Mouse (Mus musculus): ENCODE data around the gene Rapgef4. TPM values are rescaled to one million over a fixed set of nuclear protein-coding genes. Genes with fewer than 3 reads are reported as not detected.

The Rapgef4 gene
- polyA plus RNA-seq, 1 experiment, result 8.1 TPM

DNA sequence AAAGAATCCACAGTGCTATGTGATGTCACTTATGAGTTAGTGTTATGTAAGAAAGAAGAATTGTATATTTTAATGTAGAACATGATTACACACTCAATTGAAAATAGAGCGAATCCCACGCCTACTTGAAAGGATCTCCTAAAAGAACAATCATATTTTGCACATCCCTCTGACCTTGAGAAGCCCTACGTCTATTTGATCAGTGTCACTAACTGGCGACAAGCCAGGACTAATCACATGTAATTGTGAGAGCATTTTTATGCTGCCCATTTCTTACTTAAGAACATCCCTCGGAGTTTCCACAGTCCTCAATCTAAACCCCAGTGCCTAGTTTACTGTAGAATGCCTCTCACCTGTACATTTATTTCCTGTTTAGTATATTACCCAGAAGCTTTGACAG lies 177.0 kb downstream of the Rapgef4 start:
- no peak overlapping the region for H3K27ac ChIP-seq (ENCODE audit: control insufficient read depth, insufficient read depth, low read depth, low read length)
- TF ChIP-seq POLR2A (IDR thresholded peaks at IDR 0.05; ENCODE audit: control insufficient read depth, low read depth, low read length), result no peak
- no peak for TF ChIP-seq CTCF (IDR thresholded peaks at IDR 0.05; ENCODE audit: control insufficient read depth, insufficient read depth, insufficient replicate concordance, low read depth, low read length)

DNA sequence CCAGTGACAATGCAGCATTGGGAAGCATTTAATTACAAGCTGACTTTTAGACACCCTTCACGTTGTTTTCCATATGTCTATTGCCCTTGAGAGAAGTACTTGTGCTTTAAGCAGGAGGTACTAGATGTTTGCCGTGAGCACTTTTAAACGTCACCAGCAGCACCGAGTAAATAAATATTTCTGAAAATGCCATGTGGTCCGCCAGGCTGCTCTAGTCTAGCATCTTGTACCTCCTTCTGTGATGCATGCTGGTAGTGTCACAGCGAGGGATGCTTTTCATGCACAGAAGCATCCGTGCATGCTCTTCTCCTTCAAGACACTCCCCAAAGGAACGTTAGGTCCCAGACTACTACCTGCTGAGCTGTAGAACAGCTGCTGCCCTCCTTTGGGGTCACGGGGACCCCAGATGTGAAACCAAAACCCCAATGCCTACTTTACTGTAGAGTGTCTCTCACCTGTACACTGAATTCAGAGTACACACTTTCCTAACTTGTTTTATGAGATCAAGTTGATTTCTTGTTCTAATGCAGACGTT lies 177.7 kb downstream of the Rapgef4 start:
- no peaks in the 10 kb centered on the region for H3K27me3 ChIP-seq (ENCODE audit: control insufficient read depth, insufficient read depth, low read length)
- H3K36me3 ChIP-seq (ENCODE audit: control insufficient read depth, insufficient read depth, low read length), result no peaks in the 10 kb centered on the region
- no peak overlapping the region for H3K27ac ChIP-seq (ENCODE audit: control insufficient read depth, insufficient read depth, low read depth, low read length)
- TF ChIP-seq POLR2A (IDR thresholded peaks at IDR 0.05; ENCODE audit: control insufficient read depth, low read depth, low read length), result no peak
- no peak for TF ChIP-seq CTCF (IDR thresholded peaks at IDR 0.05; ENCODE audit: control insufficient read depth, insufficient read depth, insufficient replicate concordance, low read depth, low read length)
- H3K4me1 ChIP-seq (ENCODE audit: control insufficient read depth, insufficient read depth, low read length), result no peaks in the 10 kb centered on the region
- H3K4me3 ChIP-seq (ENCODE audit: control insufficient read depth, low read depth, low read length), result no peak overlapping the region

More for the DNA sequence above, 177.0 kb downstream of the Rapgef4 start:
- no peaks in the 10 kb centered on the region for H3K36me3 ChIP-seq (ENCODE audit: control insufficient read depth, insufficient read depth, low read length)
- no peak overlapping the region for H3K4me3 ChIP-seq (ENCODE audit: control insufficient read depth, low read depth, low read length)
- no peaks in the 10 kb centered on the region for H3K27me3 ChIP-seq (ENCODE audit: control insufficient read depth, insufficient read depth, low read length)
- H3K4me1 ChIP-seq (ENCODE audit: control insufficient read depth, insufficient read depth, low read length), result no peaks in the 10 kb centered on the region

DNA sequence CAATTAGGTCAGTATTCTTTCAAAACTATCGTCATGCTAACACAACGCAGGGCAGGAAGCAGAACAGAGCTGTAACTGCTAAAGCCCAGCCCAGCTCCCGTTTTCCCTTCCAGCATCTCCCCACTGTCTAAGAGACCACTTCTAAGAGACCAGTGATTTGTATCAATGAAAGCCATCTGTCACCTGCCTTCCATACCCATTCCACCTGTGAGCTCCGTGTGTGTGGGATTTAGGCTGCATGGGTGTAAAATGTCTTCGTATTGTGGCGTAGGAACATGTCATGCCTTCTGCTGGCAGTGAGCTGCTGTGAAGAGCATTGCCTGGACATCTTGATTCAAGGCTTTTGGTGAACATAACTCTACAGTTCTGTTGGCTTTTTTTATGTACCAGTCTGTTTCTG lies 178.2 kb downstream of the Rapgef4 start:
- TF ChIP-seq CTCF (IDR thresholded peaks at IDR 0.05; ENCODE audit: control insufficient read depth, insufficient read depth, insufficient replicate concordance, low read depth, low read length) (no peak), POLR2A (IDR thresholded peaks at IDR 0.05; ENCODE audit: control insufficient read depth, low read depth, low read length) (no peak)
- no peaks in the 10 kb centered on the region for H3K36me3 ChIP-seq (ENCODE audit: control insufficient read depth, insufficient read depth, low read length)
- no peak overlapping the region for H3K4me3 ChIP-seq (ENCODE audit: control insufficient read depth, low read depth, low read length)
- no peak overlapping the region for H3K27ac ChIP-seq (ENCODE audit: control insufficient read depth, insufficient read depth, low read depth, low read length)
- no peaks in the 10 kb centered on the region for H3K27me3 ChIP-seq (ENCODE audit: control insufficient read depth, insufficient read depth, low read length)
- H3K4me1 ChIP-seq (ENCODE audit: control insufficient read depth, insufficient read depth, low read length), result no peaks in the 10 kb centered on the region

DNA sequence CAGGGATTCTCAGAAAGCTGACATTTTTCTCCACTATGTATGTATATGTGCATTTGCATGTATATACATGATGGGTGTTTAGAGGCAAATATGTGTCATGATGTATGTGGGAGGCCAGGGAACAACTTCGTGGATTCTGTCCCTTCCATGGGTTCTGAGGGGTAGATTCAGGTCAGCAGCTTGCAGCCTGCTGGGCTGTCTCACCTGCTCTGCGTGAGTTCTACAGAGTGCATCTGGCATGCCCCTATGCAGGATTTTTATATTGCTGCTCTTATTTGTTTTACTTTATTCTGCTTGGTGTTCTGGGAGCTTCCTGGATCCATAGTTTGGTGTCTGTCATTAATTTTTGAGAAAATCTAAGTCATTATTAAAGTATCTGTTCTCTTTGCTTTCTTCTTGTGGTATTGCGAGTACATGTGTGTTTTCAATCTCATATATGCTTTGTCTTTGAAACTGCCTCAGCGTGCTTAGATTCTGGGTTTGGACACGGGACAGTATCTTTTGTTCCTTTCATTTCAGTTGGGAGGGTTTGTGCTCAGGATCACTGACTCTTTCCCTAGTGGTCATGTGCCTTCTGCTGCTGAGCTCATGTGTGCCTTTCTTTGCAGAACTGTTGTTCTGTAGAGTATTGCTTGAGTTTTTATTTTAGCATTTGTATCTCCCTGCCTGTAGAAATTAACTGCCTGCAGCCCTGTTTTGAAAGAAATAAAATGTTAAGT lies 184.3 kb downstream of the Rapgef4 start:
- Histone ChIP-seq H3K27ac (ENCODE audit: control insufficient read depth, insufficient read depth, low read depth, low read length) (no peak overlapping the region), H3K36me3 (ENCODE audit: control insufficient read depth, insufficient read depth, low read length) (no peaks in the 10 kb centered on the region), H3K4me3 (ENCODE audit: control insufficient read depth, low read depth, low read length) (no peak overlapping the region), H3K27me3 (ENCODE audit: control insufficient read depth, insufficient read depth, low read length) (no peaks in the 10 kb centered on the region), H3K4me1 (ENCODE audit: control insufficient read depth, insufficient read depth, low read length) (no peaks in the 10 kb centered on the region)
- TF ChIP-seq CTCF (IDR thresholded peaks at IDR 0.05; ENCODE audit: control insufficient read depth, insufficient read depth, insufficient replicate concordance, low read depth, low read length) (no peak), POLR2A (IDR thresholded peaks at IDR 0.05; ENCODE audit: control insufficient read depth, low read depth, low read length) (no peak)

DNA sequence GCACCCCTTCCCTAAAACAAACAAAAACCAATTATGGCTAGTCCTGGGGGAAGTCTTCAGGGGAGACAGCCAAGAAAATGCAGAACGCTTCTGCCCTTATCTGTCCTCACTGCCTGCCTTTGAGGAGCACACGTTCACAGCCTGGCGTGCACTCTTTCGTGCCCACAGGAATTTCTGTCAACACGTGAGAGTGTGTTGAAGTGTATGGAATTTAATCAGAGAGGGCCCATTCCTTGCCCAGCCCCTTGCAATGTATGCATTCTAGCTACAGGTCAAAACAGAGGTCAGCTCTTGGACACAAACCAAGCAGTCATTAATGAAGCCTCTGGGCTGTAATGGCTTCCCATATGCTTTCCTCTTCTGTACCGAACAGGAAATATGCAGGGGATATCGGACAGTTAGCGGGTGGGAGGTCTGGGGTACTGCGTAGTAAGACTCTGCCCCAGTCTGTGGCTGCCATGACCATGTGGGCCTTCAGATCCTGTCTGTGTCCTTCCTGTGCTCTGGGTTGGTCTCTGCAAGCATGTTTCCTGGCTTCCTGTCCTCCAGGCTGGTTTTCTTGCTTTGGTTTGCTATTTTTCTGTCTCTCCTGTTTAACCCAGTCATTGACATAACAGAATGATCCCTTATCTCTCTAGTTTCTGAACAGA lies 188.5 kb downstream of the Rapgef4 start:
- TF ChIP-seq CTCF (IDR thresholded peaks at IDR 0.05; ENCODE audit: control insufficient read depth, insufficient read depth, insufficient replicate concordance, low read depth, low read length), result no peak
- H3K27ac ChIP-seq (ENCODE audit: control insufficient read depth, insufficient read depth, low read depth, low read length), result no peak overlapping the region
- H3K4me3 ChIP-seq (ENCODE audit: control insufficient read depth, low read depth, low read length), result no peak overlapping the region
- H3K36me3 ChIP-seq (ENCODE audit: control insufficient read depth, insufficient read depth, low read length), result no peaks in the 10 kb centered on the region
- H3K4me1 ChIP-seq (ENCODE audit: control insufficient read depth, insufficient read depth, low read length), result no peaks in the 10 kb centered on the region
- H3K27me3 ChIP-seq (ENCODE audit: control insufficient read depth, insufficient read depth, low read length), result no peaks in the 10 kb centered on the region

DNA sequence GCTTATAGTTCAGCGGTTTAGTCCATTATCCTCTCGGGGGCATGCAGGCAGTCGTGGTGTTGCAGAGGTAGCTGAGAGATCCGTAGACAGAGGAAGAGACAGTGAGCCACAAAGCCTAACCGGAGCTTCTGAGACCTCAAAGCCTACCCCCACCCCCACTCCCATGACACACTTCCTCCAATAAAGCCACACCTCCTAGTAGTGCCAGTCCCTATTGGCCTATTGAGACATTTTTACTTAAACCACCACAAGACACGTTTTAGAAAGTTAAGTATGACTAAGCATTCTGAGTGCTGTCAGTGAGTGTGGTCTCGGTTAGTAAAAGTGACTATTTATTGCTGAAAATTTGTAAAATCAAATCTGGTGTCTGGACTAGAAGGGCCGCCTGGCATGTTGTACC lies 189.5 kb downstream of the Rapgef4 start:
- TF ChIP-seq CTCF (IDR thresholded peaks at IDR 0.05; ENCODE audit: control insufficient read depth, insufficient read depth, insufficient replicate concordance, low read depth, low read length) (no peak), POLR2A (IDR thresholded peaks at IDR 0.05; ENCODE audit: control insufficient read depth, low read depth, low read length) (no peak)
- no peak overlapping the region for H3K27ac ChIP-seq (ENCODE audit: control insufficient read depth, insufficient read depth, low read depth, low read length)
- H3K4me3 ChIP-seq (ENCODE audit: control insufficient read depth, low read depth, low read length), result no peak overlapping the region; the same call in 1 of the 2 replicates
- H3K36me3 ChIP-seq (ENCODE audit: control insufficient read depth, insufficient read depth, low read length), result no peaks in the 10 kb centered on the region
- no peaks in the 10 kb centered on the region for H3K4me1 ChIP-seq (ENCODE audit: control insufficient read depth, insufficient read depth, low read length)
- no peaks in the 10 kb centered on the region for H3K27me3 ChIP-seq (ENCODE audit: control insufficient read depth, insufficient read depth, low read length)

DNA sequence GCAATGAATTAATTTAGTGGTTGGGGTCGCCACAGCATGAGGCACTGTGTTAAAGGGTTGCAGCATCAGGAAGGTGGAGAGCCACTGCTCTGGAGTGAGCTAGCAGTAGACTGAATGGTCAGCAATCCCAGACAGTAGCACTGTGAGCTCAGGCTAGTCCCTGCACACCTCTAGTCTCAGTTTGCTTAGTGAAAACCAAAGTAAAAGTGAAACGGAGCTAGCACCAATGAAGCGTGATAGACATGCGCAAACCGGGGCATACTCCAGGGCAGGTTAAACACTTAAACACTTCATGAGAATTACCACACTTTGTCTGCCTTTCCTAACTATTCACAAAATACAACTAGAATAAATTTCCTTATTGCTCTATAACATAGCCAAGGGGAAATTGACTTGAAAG lies 190.2 kb downstream of the Rapgef4 start:
- H3K27me3 ChIP-seq (ENCODE audit: control insufficient read depth, insufficient read depth, low read length), result no peaks in the 10 kb centered on the region
- no peaks in the 10 kb centered on the region for H3K4me1 ChIP-seq (ENCODE audit: control insufficient read depth, insufficient read depth, low read length)
- H3K36me3 ChIP-seq (ENCODE audit: control insufficient read depth, insufficient read depth, low read length), result no peaks in the 10 kb centered on the region
- no peak overlapping the region for H3K27ac ChIP-seq (ENCODE audit: control insufficient read depth, insufficient read depth, low read depth, low read length)
- TF ChIP-seq CTCF (IDR thresholded peaks at IDR 0.05; ENCODE audit: control insufficient read depth, insufficient read depth, insufficient replicate concordance, low read depth, low read length) (no peak), POLR2A (IDR thresholded peaks at IDR 0.05; ENCODE audit: control insufficient read depth, low read depth, low read length) (no peak)
- peak overlapping the region; percentile 55 for H3K4me3 ChIP-seq (ENCODE audit: control insufficient read depth, low read depth, low read length)
